Mouse (Mus musculus) C2C12 (cell line): Measurements from ENCODE around the gene Mn1.

ENCODE experiments used
- CTCF ChIP-seq: IDR thresholded peaks from one replicate; pipeline ENCODE4 v1.5.1; 2011; ENCODE audit not compliant: control insufficient read depth, insufficient read depth, insufficient read length
- MAX ChIP-seq: IDR thresholded peaks from one replicate; pipeline ENCODE4 v1.6.1; 2011; ENCODE audit warnings: mild to moderate bottlenecking, control low read depth
- MYOD1 ChIP-seq: IDR thresholded peaks from one replicate; pipeline ENCODE4 v1.6.1; 2011; ENCODE audit warnings: low read depth; ENCODE audit not compliant: control insufficient read depth, insufficient read length
- USF1 ChIP-seq: IDR thresholded peaks from one replicate; pipeline ENCODE4 v1.6.1; 2011; ENCODE audit warnings: low read depth, mild to moderate bottlenecking, control low read depth, moderate library complexity

- TF ChIP-seq MYOD1 (no peak), USF1 (no peak), CTCF (no peak), MAX (no peak)
These were observed 21.2 kb downstream of the Mn1 start for GRCm38 (mm10) chr5:111438336-111438735.
